Mouse (Mus musculus) CH12.LX (cell line): Measurements from ENCODE around the gene Pde6b. TPM values are rescaled to one million over a fixed set of nuclear protein-coding genes. Genes with fewer than 3 reads are reported as not detected.

ENCODE experiments used
- DNase-seq: peaks from one replicate; pipeline ENCODE4 v3.0.0-alpha.2; 2013; ENCODE audit errors: extremely low read depth
- H3K27ac ChIP-seq: 2 replicates; pipeline ENCODE4 v1.5.1; 2012; ENCODE audit warnings: low read depth, mild to moderate bottlenecking, control low read depth, moderate library complexity; ENCODE audit not compliant: insufficient read depth
- H3K27me3 ChIP-seq: replicated peaks from 2 replicates; pipeline ENCODE3; 2012; ENCODE audit warnings: inconsistent platforms
- H3K36me3 ChIP-seq, 2 experiments: replicated peaks in 1 of 2; 2 replicates each; pipeline versions ENCODE3 to v1.6.1; 2012; ENCODE audit warnings: inconsistent platforms in 1 of 2, low read length in 1 of 2, mild to moderate bottlenecking in 1 of 2, mixed read lengths in 1 of 2, moderate library complexity in 1 of 2; ENCODE audit not compliant: control insufficient read depth in 1 of 2, insufficient read depth in 1 of 2
- H3K4me1 ChIP-seq, 2 experiments: 2 replicates each; pipeline ENCODE4 v1.6.1; 2012; ENCODE audit warnings: inconsistent platforms in 1 of 2, moderate library complexity in 1 of 2; ENCODE audit not compliant: insufficient read depth in 2 of 2, control insufficient read depth in 1 of 2
- H3K4me2 ChIP-seq: 2 replicates; pipeline ENCODE4 v1.6.1; 2012; ENCODE audit warnings: low read depth, mild to moderate bottlenecking, control low read depth; ENCODE audit not compliant: poor library complexity, insufficient read depth, severe bottlenecking
- H3K4me3 ChIP-seq, 3 experiments: fragments of 150-350 bp in 1 of 3; sonication (generic) in 1 of 3; replicated peaks in 1 of 3; 2 replicates each; pipeline versions ENCODE3 to v1.5.1; 2011 to 2012; ENCODE audit warnings: low read depth in 2 of 3, low read length in 2 of 3, mild to moderate bottlenecking in 2 of 3, moderate library complexity in 2 of 3, control low read depth in 1 of 3, improper control_type of control experiment in 1 of 3, inconsistent platforms in 1 of 3, mixed read lengths in 1 of 3; ENCODE audit not compliant: poor library complexity in 1 of 3
- H3K79me2 ChIP-seq: replicated peaks from 2 replicates; pipeline ENCODE4 v1.6.1; 2012; ENCODE audit warnings: mild to moderate bottlenecking, moderate library complexity; ENCODE audit not compliant: control insufficient read depth, poor library complexity, insufficient read depth, severe bottlenecking; ENCODE audit errors: extremely low read depth
- H3K9ac ChIP-seq: 2 replicates; pipeline ENCODE4 v1.6.1; 2012; ENCODE audit warnings: low read depth, mild to moderate bottlenecking, control low read depth, moderate library complexity; ENCODE audit not compliant: insufficient read depth
- H3K9me3 ChIP-seq: replicated peaks from 2 replicates; pipeline ENCODE3; 2012; ENCODE audit warnings: low read length, inconsistent platforms, mixed read lengths
- CHD1 ChIP-seq: IDR thresholded peaks from 2 replicates; pipeline ENCODE4 v1.6.1; 2012; ENCODE audit warnings: low read depth, low read length, improper control_type of control experiment, inconsistent platforms
- CHD2 ChIP-seq: IDR thresholded peaks from 2 replicates; pipeline ENCODE4 v1.6.1; 2011; ENCODE audit warnings: low read length, improper control_type of control experiment
- CTCF ChIP-seq, 2 experiments: IDR thresholded peaks in 1 of 2; conservative IDR thresholded peaks in 1 of 2; 2 replicates each; pipeline ENCODE4 v1.5.1; 2011 to 2012; ENCODE audit warnings: low read depth in 2 of 2, low read length in 2 of 2, improper control_type of control experiment in 1 of 2, inconsistent platforms in 1 of 2, mild to moderate bottlenecking in 1 of 2, moderate library complexity in 1 of 2
- ELF1 ChIP-seq: IDR thresholded peaks from 2 replicates; pipeline ENCODE4 v1.6.1; 2014; ENCODE audit warnings: low read depth, mild to moderate bottlenecking, inconsistent platforms, low read length, improper control_type of control experiment
- EP300 ChIP-seq: IDR thresholded peaks from 2 replicates; pipeline ENCODE4 v1.6.1; 2011; ENCODE audit warnings: low read length, improper control_type of control experiment
- ETS1 ChIP-seq: conservative IDR thresholded peaks from 2 replicates; pipeline ENCODE4 v1.6.1; 2012; ENCODE audit warnings: low read depth, mild to moderate bottlenecking, inconsistent platforms, low read length, improper control_type of control experiment, moderate library complexity
- GABPA ChIP-seq: IDR thresholded peaks from 2 replicates; pipeline ENCODE4 v1.6.1; 2012; ENCODE audit warnings: low read depth, low read length, improper control_type of control experiment, inconsistent platforms; ENCODE audit not compliant: insufficient replicate concordance
- JUN ChIP-seq: IDR thresholded peaks from 2 replicates; pipeline ENCODE4 v1.6.1; 2011; ENCODE audit warnings: low read depth, mild to moderate bottlenecking, low read length, improper control_type of control experiment, moderate library complexity; ENCODE audit not compliant: insufficient read depth
- JUND ChIP-seq: conservative IDR thresholded peaks from 2 replicates; pipeline ENCODE4 v1.6.1; 2011; ENCODE audit warnings: low read depth, low read length, improper control_type of control experiment
- KAT2A ChIP-seq: IDR thresholded peaks from 2 replicates; pipeline ENCODE4 v1.6.1; 2012; ENCODE audit warnings: low read length, improper control_type of control experiment, inconsistent platforms; ENCODE audit not compliant: insufficient replicate concordance
- MAFK ChIP-seq: IDR thresholded peaks from 2 replicates; pipeline ENCODE4 v1.6.1; 2011; ENCODE audit warnings: low read length, improper control_type of control experiment; ENCODE audit not compliant: insufficient replicate concordance
- MAZ ChIP-seq: IDR thresholded peaks from 2 replicates; pipeline ENCODE4 v1.6.1; 2012; ENCODE audit warnings: low read depth, mild to moderate bottlenecking, inconsistent platforms, low read length, improper control_type of control experiment, moderate library complexity
- NELFE ChIP-seq: IDR thresholded peaks from 2 replicates; pipeline ENCODE4 v1.6.1; 2011; ENCODE audit warnings: low read depth, low read length, improper control_type of control experiment
- NRF1 ChIP-seq: IDR thresholded peaks from 2 replicates; pipeline ENCODE4 v1.6.1; 2014; ENCODE audit warnings: low read depth, mild to moderate bottlenecking, inconsistent platforms, low read length, improper control_type of control experiment, moderate library complexity
- PAX5 ChIP-seq: IDR thresholded peaks from 2 replicates; pipeline ENCODE4 v1.6.1; 2012; ENCODE audit warnings: low read length, inconsistent platforms, mixed read lengths
- POLR2A ChIP-seq: IDR thresholded peaks from 2 replicates; pipeline ENCODE4 v1.6.1; 2011; ENCODE audit warnings: low read depth, mild to moderate bottlenecking, improper control_type of control experiment, low read length
- POLR2AphosphoS2 ChIP-seq: IDR thresholded peaks from 2 replicates; pipeline ENCODE4 v1.6.1; 2011; ENCODE audit warnings: low read depth, low read length, improper control_type of control experiment
- RCOR1 ChIP-seq: conservative IDR thresholded peaks from 2 replicates; pipeline ENCODE4 v1.6.1; 2012; ENCODE audit warnings: low read depth, mild to moderate bottlenecking, inconsistent platforms, low read length, improper control_type of control experiment
- TCF12 ChIP-seq: IDR thresholded peaks from 2 replicates; pipeline ENCODE4 v1.6.1; 2014; ENCODE audit warnings: low read depth, mild to moderate bottlenecking, inconsistent platforms, low read length, improper control_type of control experiment
- UBTF ChIP-seq: IDR thresholded peaks from 2 replicates; pipeline ENCODE4 v1.6.1; 2012; ENCODE audit warnings: low read depth, mild to moderate bottlenecking, inconsistent platforms, low read length, improper control_type of control experiment, moderate library complexity
- USF1 ChIP-seq: IDR thresholded peaks from 2 replicates; pipeline ENCODE4 v1.6.1; 2014; ENCODE audit warnings: low read depth, mild to moderate bottlenecking, inconsistent platforms, low read length, improper control_type of control experiment
- USF2 ChIP-seq: conservative IDR thresholded peaks from 2 replicates; pipeline ENCODE4 v1.6.1; 2011; ENCODE audit warnings: low read depth, low read length, improper control_type of control experiment
- ZKSCAN1 ChIP-seq: IDR thresholded peaks from 2 replicates; pipeline ENCODE4 v1.6.1; 2012; ENCODE audit warnings: low read depth, inconsistent platforms, low read length, improper control_type of control experiment, borderline replicate concordance
- ZMIZ1 ChIP-seq: IDR thresholded peaks from 2 replicates; pipeline ENCODE4 v1.6.1; 2012; ENCODE audit warnings: low read depth, mild to moderate bottlenecking, inconsistent platforms, low read length, improper control_type of control experiment
- ZNF384 ChIP-seq: IDR thresholded peaks from 2 replicates; pipeline ENCODE4 v1.6.1; 2012; ENCODE audit warnings: low read depth, low read length, improper control_type of control experiment, inconsistent platforms
- dilution Hi-C: fragments of 300-500 bp; cut with MboI; formaldehyde crosslinking; loops from 2 replicates; pipeline ENCODE4 v1.14.3; 2020; ENCODE audit warnings: low sequenced_read_pairs; ENCODE audit not compliant: extremely low pct_unique_long_range_greater_than_20kb, extremely low pct_ligation_motif_present
- in situ Hi-C: fragments of 300-500 bp; cut with MboI; formaldehyde crosslinking; loops from 3 replicates; pipeline ENCODE4 v1.14.3; 2019; ENCODE audit warnings: low sequenced_read_pairs, low pct_ligation_motif_present, low pct_unique_long_range_greater_than_20kb, mixed read lengths
- polyA plus RNA-seq: library from polyadenylated mRNA; unstranded; fragments of >175 nt; gene quantifications from 2 replicates; pipeline ENCODE4 v1.2.1, GENCODE M21; 2012; ENCODE audit warnings: low read depth; ENCODE audit not compliant: insufficient read length
- total RNA-seq, 2 experiments: library from RNA; depleted of rRNA; stranded (reverse); fragments of 300-350 nt in 1 of 2; fragments of >200 nt in 1 of 2; gene quantifications; 2 replicates each; pipeline ENCODE4 v1.2.3; 2012 to 2014

Gene Pde6b
- total and polyA plus RNA-seq, 3 experiments = 0.11 TPM; not detected in 2

GRCm38 (mm10) chr5:108433804-108434587, 45.8 kb downstream of the Pde6b start, which contains the start of gene Atp5k (continued):
- TF ChIP-seq ELF1 (peak; percentile 94), USF1 (no peak), CHD1 (no peak), UBTF (no peak), USF2 (no peak), ETS1 (no peak; the same call in 1 of the 2 replicates), MAFK (no peak), CTCF (conservative IDR thresholded peaks at IDR 0.05 in 1 of 2, IDR thresholded peaks at IDR 0.05 in 1 of 2; ENCODE audit: low read depth in 2 of 2, low read length in 2 of 2) (peak; percentile 54 to 90; a peak in 3 of 4 replicates), POLR2A (peak; percentile 89), KAT2A (peak; percentile 89)
- TF ChIP-seq, all 38 proteins: peak for 16

- in situ Hi-C loops = loop anchor here (25.0 kb wide), 1 partner anchor 226 kb away; the partner anchor contains the start of genes Dgkq and Idua
- Histone ChIP-seq H3K36me3 (peaks cover 8 to 19% of the 10 kb centered on the region in 2 experiments), H3K27ac (no peak overlapping the region), H3K4me2 (no peak overlapping the region), H3K9me3 (no peaks in the 10 kb centered on the region), H3K4me1 (peaks cover 3 to 20% of the 10 kb centered on the region in 2 experiments), H3K79me2 (peaks cover 10% of the 10 kb centered on the region), H3K4me3 (no peak overlapping the region), H3K27me3 (peaks cover 2% of the 10 kb centered on the region), H3K9ac (no peak overlapping the region)
- dilution Hi-C loops = no loop called here
- DNase-seq = no peak
- TF ChIP-seq POLR2AphosphoS2 (no peak), PAX5 (no peak), TCF12 (no peak), JUN (no peak), EP300 (no peak), ZMIZ1 (no peak), JUND (no peak), NRF1 (no peak), ZKSCAN1 (no peak), NELFE (no peak), CTCF (conservative IDR thresholded peaks at IDR 0.05 in 1 of 2, IDR thresholded peaks at IDR 0.05 in 1 of 2; ENCODE audit: low read depth in 2 of 2, low read length in 2 of 2) (no peak), USF1 (no peak), ZNF384 (no peak), UBTF (no peak), ETS1 (no peak), MAZ (no peak), RCOR1 (no peak), CHD2 (no peak), GABPA (no peak)
These were observed 47.9 kb downstream of the Pde6b start for GRCm38 (mm10) chr5:108436101-108436500.
